Mouse (Mus musculus) megakaryocyte-erythroid progenitor cell, adult 5-6 weeks (primary cell): ENCODE data around the gene Baz1b. TPM values are rescaled to one million over a fixed set of nuclear protein-coding genes. Genes with fewer than 3 reads are reported as not detected.
A peak's percentile ranks its signal among the peaks of the same experiment; 100 is the strongest.
"Not testable (repeated sequence)": the region's sequence is repeated elsewhere in the genome, so short reads cannot be mapped to it uniquely, and the experiment has no call there.

ENCODE experiments used
- ATAC-seq: replicated peaks from 2 replicates; pipeline ENCODE4 v1.8.0; 2016; ENCODE audit warnings: mild to moderate bottlenecking, inconsistent platforms; ENCODE audit not compliant: severe bottlenecking, poor library complexity, low FRiP score, low TSS enrichment
- total RNA-seq, 2 experiments: library from RNA; stranded (forward) in 1 of 2; stranded (reverse) in 1 of 2; fragments of 200-1000, 215-1000 nt in 1 of 2; fragments of >200 nt in 1 of 2; fragmentation: Nextera tagmentation in 1 of 2; gene quantifications; 2 replicates each; pipeline ENCODE4 v1.2.3; 2014 to 2017

The Baz1b gene
- total RNA-seq, 2 experiments from 2014 or later = 128 to 160 TPM

- ATAC-seq = no peak
Observed at GRCm38 (mm10) chr5:135224169-135224568, 37.1 kb downstream of the Baz1b start.

GRCm38 (mm10) chr5:135225879-135226278 lies 38.8 kb downstream of the Baz1b start:
- ATAC-seq = not testable (repeated sequence)

GRCm38 (mm10) chr5:135230186-135230585 lies 43.1 kb downstream of the Baz1b start:
- ATAC-seq = no peak

GRCm38 (mm10) chr5:135233166-135233920 lies 46.3 kb downstream of the Baz1b start:
- no peak for ATAC-seq

- peak; percentile 67 for ATAC-seq
Observed at GRCm38 (mm10) chr5:135236571-135236970, 49.5 kb downstream of the Baz1b start.

GRCm38 (mm10) chr5:135238832-135239231 lies 51.8 kb downstream of the Baz1b start:
- ATAC-seq = no peak

GRCm38 (mm10) chr5:135241474-135241873 lies 54.4 kb downstream of the Baz1b start:
- no peak for ATAC-seq

- no peak for ATAC-seq
Observed at GRCm38 (mm10) chr5:135242136-135242535, 55.1 kb downstream of the Baz1b start.

GRCm38 (mm10) chr5:135242608-135243007 lies 55.5 kb downstream of the Baz1b start:
- ATAC-seq = no peak

GRCm38 (mm10) chr5:135243166-135243565 lies 56.1 kb downstream of the Baz1b start:
- ATAC-seq = no peak

- no peak for ATAC-seq
Observed at GRCm38 (mm10) chr5:135246531-135246930, 59.5 kb downstream of the Baz1b start.

- ATAC-seq = no peak
Observed at GRCm38 (mm10) chr5:135247337-135247736, 60.3 kb downstream of the Baz1b start.

GRCm38 (mm10) chr5:135248956-135249676 lies 62.1 kb downstream of the Baz1b start:
- ATAC-seq = no peak

- ATAC-seq = peak; percentile 9
Observed at GRCm38 (mm10) chr5:135250186-135251078, 63.4 kb downstream of the Baz1b start.

GRCm38 (mm10) chr5:135251079-135251454 lies 64.0 kb downstream of the Baz1b start, which contains the start of gene Fzd9:
TSS of gene Fzd9 (minus strand) at chr5:135251230.
- peak; percentile 84 for ATAC-seq

GRCm38 (mm10) chr5:135253741-135254401 lies 66.8 kb downstream of the Baz1b start:
- ATAC-seq = no peak

- ATAC-seq = no peak
Observed at GRCm38 (mm10) chr5:135256166-135256565, 69.1 kb downstream of the Baz1b start.

GRCm38 (mm10) chr5:135257559-135257958 lies 70.5 kb downstream of the Baz1b start:
- no peak for ATAC-seq
